Mouse (Mus musculus): ENCODE measurements around the gene P2rx6.
A peak's percentile ranks its signal among the peaks of the same experiment; 100 is the strongest.
"Not testable (repeated sequence)": the region's sequence is repeated elsewhere in the genome, so short reads cannot be mapped to it uniquely, and the experiment has no call there.

Gene P2rx6

DNA sequence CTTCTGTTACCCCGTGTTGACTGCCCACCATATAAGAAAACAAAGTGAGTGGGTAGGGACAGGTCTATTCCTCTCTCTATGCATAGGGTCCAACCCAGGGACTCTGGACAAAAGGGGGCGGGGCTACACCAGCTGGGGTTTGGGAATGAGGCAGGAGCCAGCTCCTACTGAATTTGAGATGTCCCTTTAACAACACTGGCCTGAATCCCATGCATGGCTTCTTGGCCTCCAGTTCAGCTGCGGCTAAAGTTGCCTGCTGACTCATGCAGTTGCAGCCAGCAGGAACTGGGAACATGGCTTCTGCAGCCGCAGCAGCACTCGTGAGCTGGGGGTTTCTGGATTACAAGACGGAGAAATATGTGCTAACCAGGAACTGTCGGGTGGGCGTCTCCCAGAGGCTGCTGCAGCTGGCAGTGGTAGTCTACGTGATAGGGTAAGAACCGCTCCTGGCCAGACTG lies at the start of gene P2rx6:
Gene P2rx6, plus strand, starts transcription at position 135 of the 458 bp plus-strand sequence.
- DNase-seq: no peak

GRCm38 (mm10) chr16:17518910-17519309 lies 42.8 kb upstream of the P2rx6 start:
- DNase-seq: no peak

DNA sequence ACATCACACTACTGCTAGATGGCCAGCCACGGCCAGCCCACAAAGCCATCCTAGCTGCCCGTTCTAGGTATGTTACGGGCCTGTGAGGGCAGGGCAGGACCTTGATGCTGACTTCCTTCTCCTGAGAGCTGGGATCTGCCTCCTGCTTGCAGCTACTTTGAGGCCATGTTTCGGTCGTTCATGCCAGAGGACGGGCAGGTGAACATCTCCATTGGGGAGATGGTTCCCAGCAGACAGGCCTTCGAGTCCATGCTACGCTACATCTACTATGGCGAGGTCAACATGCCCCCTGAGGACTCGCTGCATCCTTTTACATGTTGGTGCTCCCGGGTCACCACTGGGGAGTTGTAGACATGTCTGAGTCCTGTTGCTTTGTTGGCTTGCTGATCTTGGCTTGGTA lies 37.5 kb upstream of the P2rx6 start:
- no peak for DNase-seq

DNA sequence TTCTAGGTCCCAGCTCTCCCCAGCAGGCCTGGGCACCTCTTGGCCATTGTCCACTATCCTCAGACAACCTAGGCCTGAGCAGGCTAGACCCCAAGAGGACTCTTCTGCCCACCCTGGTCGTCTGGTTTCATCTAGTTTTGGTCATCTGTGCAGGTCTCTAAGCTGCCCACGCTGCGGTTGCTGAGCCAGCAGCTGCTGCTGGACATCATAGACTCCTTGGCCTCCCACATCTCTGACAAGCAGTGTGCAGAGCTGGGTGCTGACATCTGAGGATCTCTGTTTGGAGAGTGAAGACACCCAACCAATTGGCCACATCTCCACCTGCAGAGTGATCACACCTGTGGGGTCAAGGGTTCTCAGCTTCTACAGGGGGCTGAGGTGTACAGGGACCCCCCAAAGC lies 36.2 kb upstream of the P2rx6 start:
- no peak for DNase-seq

GRCm38 (mm10) chr16:17526223-17526622 lies 35.5 kb upstream of the P2rx6 start:
- no peak for DNase-seq

DNA sequence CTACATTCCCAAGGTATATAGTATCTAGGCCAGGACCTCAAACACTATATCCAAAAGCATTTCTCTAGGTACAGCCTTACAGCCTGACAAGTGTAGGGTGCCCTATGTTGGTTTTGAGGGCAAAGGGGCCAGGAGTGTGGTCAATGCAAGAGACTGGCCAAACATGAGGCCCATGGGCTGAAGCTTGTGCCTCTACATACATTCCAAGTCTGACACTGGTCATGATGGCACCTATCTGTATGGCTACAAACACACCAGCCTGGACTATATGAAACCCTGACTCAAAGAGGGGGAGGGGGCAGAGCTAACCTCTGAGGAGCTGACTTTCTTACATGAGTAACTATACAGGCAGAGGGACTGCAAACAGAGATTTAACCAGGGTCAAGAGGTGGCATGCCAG lies 34.1 kb upstream of the P2rx6 start:
- no peak for DNase-seq

DNA sequence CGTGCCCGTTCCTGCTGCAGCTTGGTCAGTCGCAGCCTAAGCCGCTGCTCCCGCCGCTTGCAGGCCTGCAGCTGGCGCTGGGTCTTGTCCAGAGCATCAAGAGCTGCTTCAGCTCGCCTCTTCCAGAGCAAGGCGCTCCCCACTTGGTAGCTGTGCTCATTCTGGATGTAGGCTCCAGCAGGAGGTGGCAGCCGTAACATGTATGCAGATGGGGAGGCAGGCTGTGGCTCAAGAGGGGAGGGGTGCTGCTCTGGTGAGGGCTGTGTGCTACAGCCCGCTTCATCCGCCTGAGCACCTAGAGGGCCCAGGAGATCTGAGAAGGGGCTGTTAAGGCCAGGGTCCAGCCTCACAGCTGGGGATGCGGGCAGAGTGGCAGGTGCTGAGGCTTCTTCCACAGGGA lies 33.4 kb upstream of the P2rx6 start:
- no peak for DNase-seq

GRCm38 (mm10) chr16:17529981-17530586 lies 31.6 kb upstream of the P2rx6 start:
- DNase-seq: no peak

GRCm38 (mm10) chr16:17530640-17531288 lies 30.9 kb upstream of the P2rx6 start, which contains the start of gene Thap7:
TSS of gene Thap7 (minus strand) at chr16:17531136.
- DNase-seq: peak; percentile 98

DNA sequence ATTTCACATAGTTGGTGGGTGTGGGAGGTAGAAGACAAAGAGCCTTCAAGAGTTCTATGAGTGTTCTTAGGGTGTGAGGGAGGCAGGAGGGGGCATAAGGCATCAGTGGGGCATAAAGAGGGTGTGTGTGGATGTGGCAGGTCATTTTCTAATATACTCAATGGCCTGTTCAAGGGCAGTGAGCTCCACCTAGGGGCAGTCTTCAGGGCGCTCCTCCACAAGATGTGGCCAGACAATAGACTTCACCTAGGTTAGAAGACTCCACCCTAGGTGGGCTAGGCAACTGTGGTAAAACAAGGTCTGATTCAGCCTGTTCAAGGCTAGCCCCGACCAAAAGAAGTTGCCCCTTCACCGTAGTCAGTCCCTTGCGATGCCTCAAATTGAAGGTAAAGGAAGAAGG lies 29.4 kb upstream of the P2rx6 start:
- DNase-seq: no peak

- no peak for DNase-seq
Observed at GRCm38 (mm10) chr16:17532676-17533329, 28.9 kb upstream of the P2rx6 start.

- peak; percentile 44 for DNase-seq
Observed at GRCm38 (mm10) chr16:17536584-17536983, 25.1 kb upstream of the P2rx6 start.

GRCm38 (mm10) chr16:17542632-17543031 lies 19.1 kb upstream of the P2rx6 start:
- DNase-seq: no peak

GRCm38 (mm10) chr16:17552837-17553236 lies 8.8 kb upstream of the P2rx6 start:
- DNase-seq: no peak

GRCm38 (mm10) chr16:17553910-17554685 lies 7.6 kb upstream of the P2rx6 start:
- DNase-seq: peak; percentile 78

DNA sequence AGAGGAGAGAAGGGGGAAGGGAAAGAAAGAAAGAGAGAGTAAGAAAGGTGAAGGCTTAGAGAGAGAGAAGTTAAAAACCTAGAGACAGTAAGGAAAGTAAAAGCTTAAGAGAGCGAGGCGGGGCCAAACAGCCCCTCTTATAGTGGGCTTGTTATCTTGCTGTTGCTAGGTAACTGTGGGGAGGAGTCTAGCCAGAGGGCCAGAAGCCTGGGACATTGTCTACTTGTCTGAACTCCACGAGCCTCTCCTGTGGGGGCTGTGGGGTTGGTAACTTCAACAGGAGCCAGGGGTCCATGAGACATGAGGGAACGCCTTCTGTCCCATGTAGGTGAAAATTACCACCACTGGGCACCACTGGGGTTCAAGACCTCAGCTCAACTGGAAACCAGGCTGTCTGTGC lies 7.0 kb upstream of the P2rx6 start:
- not testable (repeated sequence) for DNase-seq

DNA sequence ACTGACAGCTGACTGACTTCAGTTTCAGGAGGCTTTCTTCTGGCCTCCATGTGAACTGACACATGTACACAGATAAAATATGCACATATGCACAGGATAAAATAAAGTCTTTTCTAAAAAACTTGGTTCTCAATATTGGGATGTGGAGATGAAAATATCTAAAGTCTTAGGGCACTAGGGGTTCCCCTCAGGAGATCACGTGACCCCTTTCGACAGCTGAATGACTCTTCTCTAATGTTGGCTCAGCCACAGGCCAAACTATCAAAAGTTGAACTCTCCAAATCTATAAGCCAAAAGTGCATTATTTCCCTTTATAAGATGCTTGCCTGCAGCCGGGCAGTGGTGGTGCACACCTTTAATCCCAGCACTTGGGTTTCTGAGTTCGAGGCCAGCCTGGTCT lies 5.5 kb upstream of the P2rx6 start:
- no peak for DNase-seq

GRCm38 (mm10) chr16:17556907-17557306 lies 4.8 kb upstream of the P2rx6 start:
- no peak for DNase-seq

GRCm38 (mm10) chr16:17557947-17558480 lies 3.7 kb upstream of the P2rx6 start:
- peak; percentile 62 for DNase-seq

GRCm38 (mm10) chr16:17558811-17559210 lies 2.9 kb upstream of the P2rx6 start:
- DNase-seq: no peak

DNA sequence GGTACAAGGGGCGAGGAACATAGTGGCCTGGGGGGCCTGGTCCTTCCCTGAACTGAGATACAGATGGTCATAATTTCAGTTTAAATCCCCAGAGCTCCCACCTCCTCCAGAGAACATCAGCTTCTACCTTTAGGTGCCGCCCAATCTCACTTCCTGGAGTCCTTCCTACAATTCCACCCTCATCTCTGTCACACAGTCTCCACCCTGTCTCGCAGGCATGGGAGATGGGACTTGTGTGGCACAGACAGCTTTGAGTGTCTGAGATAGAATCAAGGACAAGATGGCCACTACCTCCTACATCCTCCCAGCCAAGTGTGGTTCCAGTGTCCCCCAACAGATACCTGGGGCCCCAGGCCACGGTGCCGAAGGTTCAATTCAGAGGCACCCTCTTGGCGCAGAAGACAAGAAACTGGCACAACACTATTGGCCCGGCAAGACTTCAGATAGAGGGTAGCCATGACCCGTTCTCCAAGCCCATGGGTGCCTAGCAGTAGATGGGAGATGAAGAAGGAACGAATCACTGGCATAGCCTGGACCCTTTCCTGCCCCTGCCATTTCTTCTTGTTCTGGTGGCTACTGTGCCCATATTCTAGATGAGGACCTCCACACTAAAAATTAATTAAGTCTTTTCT lies 2.2 kb upstream of the P2rx6 start:
- DNase-seq: no peak

- DNase-seq: no peak
Observed at GRCm38 (mm10) chr16:17561128-17561750, 446 bp upstream of the P2rx6 start, which contains the start of gene Lrrc74b. TSS of gene Lrrc74b (minus strand) at chr16:17561247.

Measured in thymus, postnatal 14 days (tissue).